Mouse (Mus musculus) adrenal gland, adult 8-10 months (tissue): Measurements from ENCODE around the gene Fkbp1b. TPM values are rescaled to one million over a fixed set of nuclear protein-coding genes. Genes with fewer than 3 reads are reported as not detected.
A peak's percentile ranks its signal among the peaks of the same experiment; 100 is the strongest.
"Not testable (repeated sequence)": the region's sequence is repeated elsewhere in the genome, so short reads cannot be mapped to it uniquely, and the experiment has no call there.

ENCODE experiments used
- DNase-seq: peaks from one replicate; pipeline ENCODE4 v3.0.0; 2022
- total RNA-seq, 4 experiments: library from RNA; stranded (reverse); gene quantifications; 2 replicates each; pipeline ENCODE4 v1.2.4; 2022

Gene Fkbp1b
- total RNA-seq, 4 experiments from 2014 or later = 2.8 to 16.0 (median 7.2) TPM

DNA sequence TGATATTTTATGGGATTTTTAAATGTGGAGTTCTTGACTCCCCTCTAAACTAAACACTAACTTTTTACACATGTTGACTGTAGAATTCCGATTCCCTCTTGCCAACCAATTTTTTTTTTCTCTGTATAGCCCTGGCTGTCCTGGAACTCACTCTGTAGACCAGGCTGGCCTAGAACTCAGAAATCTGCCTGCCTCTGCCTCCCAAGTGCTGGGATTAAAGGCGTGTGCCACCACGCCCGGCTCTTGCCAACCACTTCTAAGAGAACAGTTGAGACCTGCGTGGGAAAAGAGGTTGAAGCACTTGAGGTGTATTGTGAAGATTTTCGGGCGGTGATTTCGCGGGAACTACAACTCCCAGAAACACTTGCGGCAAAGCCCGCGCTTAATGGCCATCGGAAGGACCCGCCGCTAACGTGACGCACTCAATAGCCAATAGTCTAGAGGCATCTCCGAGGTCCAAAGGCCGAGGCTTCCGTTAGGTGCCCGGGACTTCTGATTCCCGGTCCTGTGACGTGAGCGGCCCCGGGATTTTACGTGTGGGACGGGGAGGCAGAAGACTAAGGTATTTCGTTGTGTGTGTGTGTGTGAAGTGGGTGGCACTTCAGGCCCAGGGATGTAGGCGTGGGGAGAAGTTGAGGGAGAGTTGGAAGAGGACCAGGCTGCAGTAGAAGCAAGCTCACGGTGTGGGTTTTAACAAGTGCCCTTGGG, 1.7 kb upstream of the Fkbp1b start, which contains the start of gene Wdcp:
Wdcp (plus strand) TSS at position 414 of the 708 bp plus-strand sequence.
- DNase-seq = peak; percentile 92

DNA sequence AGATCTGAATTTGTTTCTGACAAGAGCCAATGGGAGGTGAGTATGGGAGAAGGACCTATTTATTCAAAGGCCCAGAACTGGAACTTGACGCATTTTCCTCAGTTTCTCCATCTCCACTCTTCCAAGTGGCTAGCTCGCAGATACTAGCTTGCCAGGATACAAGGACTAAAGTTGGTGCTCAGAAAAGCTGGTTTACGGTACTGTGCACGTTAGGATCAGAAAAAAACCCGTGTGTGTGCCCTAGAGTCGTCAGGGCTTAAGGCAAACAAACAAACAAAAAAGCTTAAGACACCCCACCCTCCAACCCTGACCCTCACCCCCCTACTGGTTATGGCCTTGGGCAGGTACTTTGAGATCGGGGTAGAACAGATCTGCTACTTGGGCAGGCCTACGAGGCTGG, 1.1 kb upstream of the Fkbp1b start:
- DNase-seq = no peak

DNA sequence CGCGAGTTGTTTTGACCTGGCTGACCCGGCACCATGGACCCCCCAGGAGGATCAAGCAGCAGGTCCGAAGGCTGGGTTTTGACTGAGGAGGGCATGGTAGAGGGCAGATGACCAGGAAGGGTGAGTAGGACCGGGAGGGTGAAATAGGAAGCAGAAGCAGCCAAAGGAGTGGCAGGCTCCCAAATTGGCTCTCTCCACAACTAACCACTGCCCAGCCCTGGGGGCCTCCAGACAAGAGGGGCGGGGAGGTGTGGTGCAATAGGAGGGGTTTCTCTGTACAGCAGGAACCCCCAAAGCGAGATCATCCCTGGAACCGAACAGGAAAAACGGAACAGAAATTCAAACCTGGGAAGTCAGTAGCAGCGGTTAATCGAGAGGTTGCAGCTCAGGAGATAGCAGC, 650 bp downstream of the Fkbp1b start:
- DNase-seq = no peak

DNA sequence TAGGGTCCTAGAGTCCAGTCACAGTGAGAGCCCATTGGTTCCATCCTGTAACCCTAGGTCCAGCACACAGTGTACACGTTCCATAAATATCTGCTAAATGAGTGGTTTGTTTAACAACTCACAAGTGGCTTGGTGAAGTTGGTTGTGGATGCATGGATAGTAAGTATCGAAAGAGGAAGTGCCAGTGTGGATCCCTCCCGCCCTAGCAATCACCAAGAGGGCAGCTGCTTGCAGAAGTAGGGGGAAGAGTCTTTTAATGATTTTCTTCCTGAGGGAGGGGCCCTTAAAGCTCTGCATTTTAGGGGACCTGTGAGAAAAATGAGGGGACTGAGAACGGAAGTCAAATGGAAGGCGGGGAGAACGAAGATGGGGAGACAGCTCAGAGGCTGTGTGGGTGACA, 1.4 kb downstream of the Fkbp1b start:
- no peak for DNase-seq

DNA sequence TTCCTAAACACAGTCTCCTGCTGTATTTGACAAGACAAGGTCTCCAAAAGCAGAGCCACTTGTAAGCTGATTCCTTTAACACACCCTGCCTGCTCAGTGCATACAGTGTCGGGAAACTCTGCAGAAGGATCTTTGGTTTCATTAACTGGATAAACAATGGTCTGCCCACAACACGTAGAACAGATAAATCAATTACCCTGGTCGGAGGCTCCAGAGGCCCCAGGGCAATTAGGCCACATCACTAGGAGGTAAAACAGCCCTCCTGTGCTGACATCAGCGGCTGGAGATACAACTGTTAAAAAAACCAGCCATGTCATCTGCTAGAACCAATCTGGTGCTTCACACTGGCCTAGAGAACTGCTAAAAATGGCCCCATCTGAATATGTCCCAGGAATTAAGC, 4.4 kb downstream of the Fkbp1b start:
- peak; percentile 25 for DNase-seq

DNA sequence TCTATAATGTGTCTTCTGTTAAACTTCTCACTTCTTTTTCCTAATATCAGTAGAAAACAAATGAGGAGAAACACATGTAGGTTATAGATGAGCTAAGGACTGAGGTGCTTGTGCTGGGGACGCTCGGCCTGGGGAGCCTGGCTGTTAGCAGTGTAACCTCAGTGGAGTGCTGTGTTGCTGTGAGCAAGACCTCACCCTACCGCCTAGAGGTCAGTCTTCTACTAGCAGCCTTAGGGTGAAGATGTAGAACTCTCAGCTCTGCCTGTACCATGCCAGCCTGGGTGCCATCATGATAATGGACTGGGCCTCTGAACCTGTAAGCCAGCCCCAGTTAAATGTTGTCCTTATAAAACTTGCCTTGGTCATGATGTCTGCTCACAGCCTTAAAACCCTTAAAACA, 14.1 kb downstream of the Fkbp1b start:
- no peak for DNase-seq

DNA sequence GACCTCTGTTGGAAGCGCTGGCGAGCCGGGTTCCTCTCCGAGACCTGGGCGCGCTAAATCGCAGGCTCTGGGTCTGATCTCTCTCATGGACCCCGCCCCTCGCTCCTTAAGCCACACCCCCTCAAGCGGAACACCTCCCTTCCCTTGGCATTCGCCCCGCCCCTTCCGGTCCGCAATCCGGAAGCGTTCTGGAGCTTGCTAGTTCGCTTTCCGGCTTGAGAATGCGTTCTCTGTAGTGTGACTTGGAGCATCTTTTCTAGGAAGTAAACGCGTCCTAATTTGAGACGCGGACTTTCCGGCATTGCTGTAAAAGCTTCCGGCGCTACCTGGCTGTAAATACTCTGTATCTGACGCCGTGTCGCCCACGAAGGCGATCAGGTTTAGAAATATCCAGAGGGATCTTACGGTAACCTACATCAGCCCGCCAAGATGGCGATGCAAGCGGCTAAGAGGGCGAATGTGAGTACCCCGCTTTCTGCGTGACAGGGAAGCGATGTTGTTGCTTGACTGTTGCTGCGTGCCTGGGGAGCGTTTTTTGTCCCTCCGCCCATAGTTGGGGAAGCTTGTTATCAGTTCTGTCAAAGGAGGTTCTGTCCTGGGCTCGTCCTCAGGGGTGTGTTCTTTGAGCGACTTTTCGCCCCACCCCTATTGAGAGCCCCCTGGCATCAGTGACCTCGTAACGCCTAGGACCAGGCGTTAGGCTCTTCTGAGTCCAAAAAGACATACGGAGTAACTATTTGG, 23.9 kb downstream of the Fkbp1b start, which contains the start of gene Sf3b6:
Sf3b6 (plus strand) TSS at position 184 of the 741 bp plus-strand sequence.
- peak; percentile 96 for DNase-seq

DNA sequence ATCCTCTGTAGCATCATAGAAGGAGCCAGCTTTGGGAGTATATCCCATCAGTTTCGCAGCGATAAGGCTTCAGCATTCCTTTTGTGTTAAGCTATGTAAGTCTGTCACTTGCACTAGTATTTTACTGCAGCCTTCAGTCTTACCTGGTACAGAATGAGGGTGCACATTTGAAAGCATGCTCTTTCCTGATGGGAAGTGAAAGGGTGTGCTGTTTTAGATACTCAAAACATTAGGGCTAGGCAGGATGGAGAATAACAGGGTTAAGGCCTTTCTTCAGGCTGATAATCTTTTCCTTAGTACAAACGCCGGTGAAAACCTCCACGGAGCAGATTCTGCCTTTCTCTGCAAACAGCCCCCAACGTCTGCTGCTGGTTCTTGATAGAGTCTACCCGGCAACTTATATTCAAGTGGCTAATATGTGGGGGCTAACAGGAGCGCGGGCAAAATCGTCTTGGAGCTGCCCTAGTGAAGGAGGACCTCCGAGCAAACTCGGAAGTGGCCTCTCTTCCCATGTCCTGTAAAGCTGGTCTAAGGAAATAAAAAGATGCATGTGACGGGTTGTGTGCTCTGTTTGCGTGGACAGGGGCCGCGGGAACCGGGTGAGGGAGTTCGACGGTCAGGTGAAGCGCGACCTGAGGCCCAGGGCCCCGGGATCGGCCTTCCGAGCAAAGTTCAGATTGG, 24.6 kb downstream of the Fkbp1b start:
- no peak for DNase-seq

DNA sequence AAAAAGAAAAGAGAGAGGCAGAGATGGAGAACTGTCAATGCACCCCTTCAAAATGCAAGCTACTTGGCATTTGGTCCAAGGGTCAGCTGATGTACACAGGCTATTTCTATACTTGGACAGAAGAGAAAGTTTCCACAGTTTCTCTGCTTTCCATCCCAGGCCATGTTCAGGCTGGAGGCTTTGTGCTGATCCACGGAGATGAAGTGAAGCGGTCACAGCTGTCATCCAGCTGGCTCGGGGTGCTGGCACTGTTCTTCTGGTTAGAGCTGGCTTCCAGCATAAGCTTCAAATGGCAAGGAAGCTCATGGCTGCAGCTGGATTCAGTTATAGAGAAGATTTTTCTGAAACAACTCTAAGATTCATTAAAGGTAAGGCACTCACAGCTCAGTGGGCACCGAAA, 27.8 kb downstream of the Fkbp1b start:
- no peak for DNase-seq

DNA sequence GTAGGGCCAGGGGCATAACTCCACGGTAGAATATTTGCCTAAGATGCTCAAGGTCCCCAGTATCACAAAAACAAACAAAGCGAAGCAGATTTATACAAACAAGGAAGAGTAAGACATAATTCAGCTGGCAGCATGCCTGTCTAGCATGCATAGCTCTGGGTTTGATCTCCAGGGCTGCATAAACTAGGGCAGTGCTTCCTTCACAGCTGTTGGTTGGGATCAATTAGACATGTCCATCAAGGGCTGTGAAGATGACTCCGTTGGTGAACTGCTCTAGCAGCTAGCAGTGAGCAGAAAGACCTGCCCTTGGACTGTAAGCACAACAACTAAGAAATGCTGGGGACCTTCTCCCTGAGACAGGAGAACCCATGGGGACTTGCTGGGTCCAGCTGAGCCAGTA, 29.7 kb downstream of the Fkbp1b start:
- DNase-seq = no peak

DNA sequence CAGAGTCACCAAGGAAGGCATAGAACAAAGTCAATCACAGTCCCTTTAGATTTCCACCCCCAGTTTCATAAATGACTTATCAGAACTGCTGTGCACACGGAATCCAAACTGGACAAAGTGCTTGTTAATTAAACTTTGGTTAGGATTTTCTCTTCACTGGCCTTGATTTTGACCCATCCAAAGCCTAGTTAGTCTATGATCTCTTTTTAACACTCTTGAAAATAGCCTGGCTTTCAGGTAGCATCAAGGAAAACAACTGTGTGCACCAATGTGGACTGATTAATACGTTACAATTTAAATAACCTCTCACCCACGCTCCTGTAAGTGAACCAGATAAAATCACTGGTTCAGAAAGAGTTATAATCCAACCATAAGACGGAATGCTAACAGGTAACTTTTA, 30.4 kb downstream of the Fkbp1b start:
- no peak for DNase-seq

DNA sequence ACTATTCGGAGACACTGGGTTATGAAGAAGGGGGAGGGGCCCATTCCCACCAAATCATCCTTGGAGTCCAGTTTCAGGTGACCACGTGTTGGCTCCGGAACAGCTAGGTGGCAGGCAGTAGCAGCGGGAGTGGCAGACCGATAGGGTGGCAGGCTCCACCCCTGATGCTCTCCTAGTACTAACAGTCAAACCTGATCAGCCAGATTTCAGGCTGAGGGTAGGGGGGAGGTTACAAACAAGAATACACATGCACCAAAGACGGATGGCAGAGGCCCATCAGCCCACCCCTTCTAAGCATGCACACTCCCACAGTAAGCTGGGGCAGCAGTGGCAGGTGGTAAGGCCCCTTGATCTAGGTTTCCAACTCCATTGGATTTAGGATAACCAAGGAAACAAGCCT, 43.9 kb downstream of the Fkbp1b start:
- DNase-seq = not testable (repeated sequence)

DNA sequence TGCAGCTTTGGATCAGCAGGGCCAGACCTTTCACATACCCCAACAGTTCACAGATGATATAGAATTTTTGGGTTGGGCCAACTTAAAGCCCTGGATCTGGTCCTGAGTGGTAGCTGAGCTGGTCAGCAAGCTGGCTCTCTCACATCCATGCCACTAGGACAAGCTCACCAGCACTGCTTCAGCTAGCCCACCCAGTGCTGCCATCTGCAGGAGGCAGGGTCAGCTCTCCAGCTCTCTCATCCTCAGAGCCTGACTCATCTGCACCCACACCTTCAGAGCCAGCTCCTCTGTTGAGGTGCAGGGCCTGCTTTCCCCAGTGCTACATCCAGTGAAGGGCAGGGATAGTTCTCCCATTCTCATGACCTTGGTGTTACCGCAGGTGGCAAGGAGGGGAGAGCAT, 47.7 kb downstream of the Fkbp1b start:
- DNase-seq = no peak

DNA sequence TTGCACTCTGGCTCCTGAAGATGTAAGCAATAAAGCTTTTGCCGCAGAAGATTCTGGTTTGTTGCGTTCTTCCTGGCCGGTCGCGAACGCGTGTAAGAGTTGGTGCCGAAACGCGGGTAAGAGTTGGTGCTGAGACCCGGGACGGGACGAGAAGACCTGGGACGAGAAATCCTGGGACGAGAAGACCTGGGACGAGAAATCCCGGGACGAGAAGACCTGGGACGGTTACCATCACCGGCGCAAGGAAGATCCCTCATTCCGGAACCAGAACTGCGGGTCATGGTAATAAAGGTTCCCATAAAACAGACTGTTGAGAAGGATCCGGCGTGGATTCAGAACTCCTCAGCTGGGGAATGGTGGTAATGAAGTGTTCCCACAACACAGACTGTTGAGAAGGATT, 53.3 kb downstream of the Fkbp1b start:
- DNase-seq = not testable (repeated sequence)

DNA sequence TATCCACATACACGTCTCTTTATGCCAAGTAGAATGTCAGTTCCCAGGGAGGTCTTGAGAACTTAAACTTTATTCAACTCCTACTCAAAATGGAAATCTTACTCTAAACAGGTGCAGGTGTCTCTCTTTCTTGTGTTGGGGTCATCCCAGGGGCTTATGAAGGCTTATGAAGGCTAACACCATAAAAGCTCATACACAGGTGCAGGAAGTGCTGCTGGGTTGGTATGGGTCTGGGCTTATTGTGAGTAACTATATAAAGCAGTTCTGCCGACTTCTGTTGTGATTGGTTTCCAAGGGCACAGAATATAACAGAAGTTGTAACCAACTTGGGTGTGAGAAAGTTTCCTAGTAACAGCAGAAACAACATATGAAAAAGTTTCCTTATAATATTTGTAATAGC, 56.9 kb downstream of the Fkbp1b start:
- DNase-seq = no peak

DNA sequence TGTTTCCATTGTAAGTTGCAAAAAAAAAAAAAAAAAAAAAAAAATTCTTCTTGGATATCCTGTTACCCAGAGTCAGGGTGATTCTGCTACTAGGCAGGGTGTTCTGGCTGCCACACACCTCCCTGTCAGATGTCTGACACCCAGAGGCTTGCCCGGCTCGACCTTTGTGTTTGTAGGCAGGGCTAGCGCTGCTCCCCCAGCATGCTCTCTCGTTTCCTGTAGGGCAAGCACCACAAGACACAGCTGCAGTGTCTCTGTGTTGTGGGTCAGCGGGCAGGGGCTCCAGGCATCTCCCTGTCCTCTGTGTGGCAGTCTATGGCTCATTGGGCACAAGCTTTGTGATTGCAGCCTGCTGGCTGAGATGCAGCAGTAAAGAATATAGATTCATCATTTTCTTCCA, 57.8 kb downstream of the Fkbp1b start:
- DNase-seq = no peak

Other genes with a start within 250 kb of the Fkbp1b start
- gene Itsn2, start 249.0 kb downstream of the Fkbp1b start, total RNA-seq = 10 to 100 TPM; 55.7 to 74.2 (median 67.1) TPM
- not detected for gene Gm3625, start 248.7 kb downstream of the Fkbp1b start, total RNA-seq
- gene Fam228a, start 103.2 kb downstream of the Fkbp1b start, total RNA-seq = under 1 TPM in 3 of 4 experiments, not detected in 1; 0.28 to 0.59 (median 0.48) TPM
- gene Pfn4, start 72.6 kb downstream of the Fkbp1b start, total RNA-seq = 1 to 10 TPM in 3 of 4 experiments, under 1 TPM in 1; 0.75 to 3.7 (median 2.6) TPM
- 1 to 10 TPM; 4.6 to 8.1 (median 6.3) TPM for gene Fam228b, start 72.3 kb downstream of the Fkbp1b start, total RNA-seq
- 100 to 1,000 TPM in 3 of 4 experiments, 10 to 100 TPM in 1; 98.9 to 114 (median 103) TPM for gene Sf3b6, start 24.0 kb downstream of the Fkbp1b start, total RNA-seq
- gene Wdcp, start 1.7 kb upstream of the Fkbp1b start, total RNA-seq = 10 to 100 TPM; 10.1 to 13.0 (median 11.5) TPM
- 1 to 10 TPM in 1 of 4 experiments, under 1 TPM in 3; 0.67 to 1.8 (median 0.83) TPM for gene Mfsd2b, start 32.8 kb upstream of the Fkbp1b start, total RNA-seq
- 10 to 100 TPM; 38.2 to 49.6 (median 42.1) TPM for gene Ubxn2a, start 66.1 kb upstream of the Fkbp1b start, total RNA-seq
- gene Atad2b, start 75.8 kb upstream of the Fkbp1b start, total RNA-seq = 10 to 100 TPM; 22.5 to 31.4 (median 25.5) TPM